Mouse (Mus musculus): ENCODE data around the gene Col4a6.

DNA sequence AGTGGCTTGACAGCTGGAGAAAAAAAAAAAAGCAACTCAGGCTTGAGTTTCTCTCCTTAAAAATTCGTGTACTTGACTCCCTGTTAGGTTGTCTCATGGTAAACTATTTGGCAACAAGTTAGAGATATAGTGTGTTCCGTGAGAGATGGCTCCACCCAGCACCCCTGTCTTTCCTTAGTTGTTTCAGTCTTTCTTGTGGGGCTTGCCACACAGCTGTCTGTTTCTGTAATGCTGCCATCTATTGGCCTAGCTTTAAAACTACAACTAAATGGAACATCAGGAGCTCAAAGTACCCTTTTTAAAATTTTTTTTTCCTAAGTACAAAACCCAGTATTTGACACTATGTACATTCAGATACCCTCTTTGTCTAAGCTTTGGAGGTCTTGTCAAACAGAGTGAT lies 317.2 kb downstream of the Col4a6 start:
- TF ChIP-seq CTCF (IDR thresholded peaks at IDR 0.05; ENCODE audit: insufficient read depth, low read depth, low read length) (no peak), POLR2A (IDR thresholded peaks at IDR 0.05; ENCODE audit: insufficient read depth, low read depth, low read length) (no peak)

Data from olfactory bulb, adult 2 months (tissue).